ENCODE assay signal across 16 mouse cellular contexts in genomic region chr3:83288118-83288840, GRCm38 (mm10).
DNase-seq lines count a peak whose midpoint lies in the region; ATAC-seq and TF ChIP-seq lines count a peak whose summit lies in the region.
"Had no signal": no experiment of that assay in that cellular context is flagged by ENCODE, and none has a peak within 500 bp of the region (broad histone marks: within the 10 kb centered on the region; RNA-seq: fewer than 3 reads in every experiment).

No protein-coding gene starts in this region.

- H3K27me3 ChIP-seq in lung, postnatal 0 days (replicated peaks; ENCODE audit: insufficient read depth, low read length) = no peaks in the 10 kb centered on the region
- H3K27me3 ChIP-seq in embryonic facial prominence, embryonic 13.5 days = no peaks in the 10 kb centered on the region; the same call in 1 of the 2 replicates
- no peaks in the 10 kb centered on the region for H3K27me3 ChIP-seq in limb, embryonic 14.5 days (ENCODE audit: control insufficient read depth, insufficient read depth, low read length)
- H3K27me3 ChIP-seq: stomach, embryonic 15.5 days had no signal

- no peak for ATAC-seq in lung, postnatal 0 days
- no peak for ATAC-seq in embryonic facial prominence, embryonic 13.5 days (ENCODE audit: insufficient number of reproducible peaks, insufficient read depth, low FRiP score, low TSS enrichment, low read depth)
- ATAC-seq in limb, embryonic 14.5 days (ENCODE audit: low FRiP score, low read depth) = peak; percentile 68
- no peak for ATAC-seq in erythroblast, adult 5-6 weeks (replicated peaks; ENCODE audit: low FRiP score, poor library complexity, severe bottlenecking)
- ATAC-seq: hindbrain, embryonic 16.5 days had no signal

- no peak for TF ChIP-seq POLR2A in limb, embryonic 14.5 days (IDR thresholded peaks at IDR 0.05; ENCODE audit: borderline replicate concordance, extremely low read depth, insufficient read depth, insufficient read length)

- H3K9ac ChIP-seq in lung, postnatal 0 days (replicated peaks; ENCODE audit: low read depth) = no peak overlapping the region
- no peak overlapping the region for H3K9ac ChIP-seq in embryonic facial prominence, embryonic 13.5 days
- H3K9ac ChIP-seq in limb, embryonic 14.5 days (ENCODE audit: low read depth, low read length, severe bottlenecking) = no peak overlapping the region
- H3K9ac ChIP-seq: lung, embryonic 14.5 days; stomach, embryonic 15.5 days had no signal

- DNase-seq in lung, postnatal 0 days (ENCODE audit: low spot score) = peak; percentile 44
- DNase-seq in lung, postnatal 4 days = no peak
- peak; percentile 49 for DNase-seq in embryo, embryonic 10.5 days (ENCODE audit: low spot score)
- DNase-seq in limb, embryonic 14.5 days (ENCODE audit: low spot score) = peak; percentile 68
- no peak for DNase-seq in ovary, postnatal 10 days (ENCODE audit: low spot score)
- no peak for DNase-seq in spleen, postnatal 4 days (ENCODE audit: low spot score in 2 of 2)
- DNase-seq: adrenal gland, postnatal 36 days; cerebellum, postnatal 10 days; kidney, adult 11 months; lung, embryonic 14.5 days; thymus, postnatal 25 days had no signal

- H3K4me2 ChIP-seq in lung, postnatal 0 days (replicated peaks; ENCODE audit: low read depth, low read length) = no peak overlapping the region
- H3K4me2 ChIP-seq in embryonic facial prominence, embryonic 13.5 days = no peak overlapping the region
- H3K4me2 ChIP-seq in limb, embryonic 14.5 days (replicated peaks; ENCODE audit: low read depth, low read length, severe bottlenecking) = no peak overlapping the region
- H3K4me2 ChIP-seq: lung, embryonic 14.5 days; stomach, embryonic 15.5 days had no signal

- TF ChIP-seq CTCF in lung, postnatal 0 days (IDR thresholded peaks at IDR 0.05) = no peak

- TF ChIP-seq EP300 in lung, postnatal 0 days (IDR thresholded peaks at IDR 0.05) = no peak

- no peaks in the 10 kb centered on the region for H3K4me1 ChIP-seq in lung, postnatal 0 days (ENCODE audit: insufficient read depth, low read depth, low read length)
- peaks cover 8% of the 10 kb centered on the region for H3K4me1 ChIP-seq in embryonic facial prominence, embryonic 13.5 days
- H3K4me1 ChIP-seq in limb, embryonic 14.5 days (ENCODE audit: control insufficient read depth, insufficient read depth, low read length) = peaks cover 6% of the 10 kb centered on the region
- H3K4me1 ChIP-seq: stomach, embryonic 15.5 days had no signal

- no peaks in the 10 kb centered on the region for H3K9me3 ChIP-seq in lung, postnatal 0 days (ENCODE audit: low read length)
- H3K9me3 ChIP-seq in embryonic facial prominence, embryonic 13.5 days = no peaks in the 10 kb centered on the region
- H3K9me3 ChIP-seq in limb, embryonic 14.5 days (ENCODE audit: control insufficient read depth, low read length) = no peaks in the 10 kb centered on the region
- H3K9me3 ChIP-seq: stomach, embryonic 15.5 days had no signal

- no peak overlapping the region for H3K27ac ChIP-seq in lung, postnatal 0 days (ENCODE audit: low read length)
- H3K27ac ChIP-seq in embryonic facial prominence, embryonic 13.5 days = peak overlapping the region; percentile 60
- peak overlapping the region; percentile 50 for H3K27ac ChIP-seq in limb, embryonic 14.5 days (replicated peaks; ENCODE audit: low read depth, low read length)
- H3K27ac ChIP-seq: layer of hippocampus, adult 2 months; stomach, embryonic 15.5 days had no signal

- H3K4me3 ChIP-seq in lung, postnatal 0 days (ENCODE audit: low read depth, low read length) = no peak overlapping the region
- H3K4me3 ChIP-seq in embryonic facial prominence, embryonic 13.5 days = no peak overlapping the region
- no peak overlapping the region for H3K4me3 ChIP-seq in limb, embryonic 14.5 days (replicated peaks; ENCODE audit: low read length)
- H3K4me3 ChIP-seq: layer of hippocampus, adult 2 months; stomach, embryonic 15.5 days had no signal

- WGBS in lung, postnatal 0 days = 35% methylated on average over 6 of the region's 6 CpGs
- 15% methylated on average over 6 of the region's 6 CpGs for WGBS in embryonic facial prominence, embryonic 13.5 days
- 26% methylated on average over 6 of the region's 6 CpGs for WGBS in limb, embryonic 14.5 days

- H3K36me3 ChIP-seq in lung, postnatal 0 days (ENCODE audit: insufficient read depth, low read length) = no peaks in the 10 kb centered on the region
- H3K36me3 ChIP-seq in embryonic facial prominence, embryonic 13.5 days = no peaks in the 10 kb centered on the region
- H3K36me3 ChIP-seq in limb, embryonic 14.5 days (ENCODE audit: control insufficient read depth, insufficient read depth, low read length) = no peaks in the 10 kb centered on the region
- H3K36me3 ChIP-seq: stomach, embryonic 15.5 days had no signal

Comparison
In these comparisons a context has a peak if more than half of its experiments do, and no peak if none do; other contexts are left out.
1. DNase-seq: peak in lung, postnatal 0 days (single experiment), embryo, embryonic 10.5 days (single experiment) and limb, embryonic 14.5 days (single experiment); none in lung, postnatal 4 days (0 of 2), ovary, postnatal 10 days (single experiment) and spleen, postnatal 4 days (0 of 2).